ENCODE assay signal across 8 mouse cellular contexts in the genomic region with DNA sequence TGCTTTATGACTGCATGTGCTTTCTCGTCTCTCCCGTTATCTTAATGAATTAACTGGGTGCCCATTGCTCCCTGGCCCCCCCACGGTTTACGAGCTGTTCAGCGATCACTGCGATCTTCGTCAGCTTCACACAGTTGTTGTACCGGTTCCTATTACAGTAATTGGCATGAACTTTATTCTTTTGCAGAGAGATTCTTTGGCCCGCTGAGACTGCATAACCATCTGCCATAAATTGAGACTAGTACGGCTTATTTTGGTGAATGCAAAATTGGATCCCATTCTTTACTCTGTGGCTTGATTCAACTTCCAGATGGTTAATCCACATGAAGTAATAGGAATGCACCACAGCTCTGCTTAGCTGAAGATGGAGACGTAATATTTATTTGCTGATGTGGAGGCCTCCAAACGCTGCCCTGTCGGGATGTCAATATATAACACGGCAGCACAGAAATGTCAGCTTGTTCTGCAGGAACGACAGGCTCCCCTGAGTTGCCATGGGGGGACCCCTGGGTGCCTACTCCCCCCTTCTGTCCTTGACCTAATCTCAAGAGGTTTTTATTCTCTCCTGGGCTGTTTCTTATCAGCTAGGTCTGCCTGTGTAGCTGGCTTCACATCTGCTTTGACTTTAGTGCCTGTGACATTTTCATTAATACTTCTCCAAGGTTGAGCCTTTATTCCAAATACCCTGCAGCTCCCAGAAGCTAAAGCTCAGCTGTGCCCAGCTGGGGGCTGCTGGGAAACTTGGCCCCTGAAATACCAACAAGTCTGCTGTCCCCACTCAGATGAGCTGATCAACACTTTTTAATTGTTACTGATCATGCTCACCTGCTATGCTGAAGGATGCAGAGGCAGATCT. TPM values are rescaled to one million over a fixed set of nuclear protein-coding genes. Genes with fewer than 3 reads are reported as not detected.
DNase-seq lines count a peak whose midpoint lies in the region; ATAC-seq and TF ChIP-seq lines count a peak whose summit lies in the region.

No protein-coding gene starts in this region.

- H3K27me3 ChIP-seq in hindbrain, embryonic 11.5 days (ENCODE audit: control insufficient read depth, insufficient read depth, low read length), result no peaks in the 10 kb centered on the region
- no peaks in the 10 kb centered on the region for H3K27me3 ChIP-seq in limb, embryonic 14.5 days (ENCODE audit: control insufficient read depth, insufficient read depth, low read length)

- intact Hi-C loops in gastrocnemius, adult 2 months (cut with DNase I), result no loop called here

- no peak overlapping the region for H3K9ac ChIP-seq in hindbrain, embryonic 11.5 days (ENCODE audit: low read depth, low read length)
- H3K9ac ChIP-seq in limb, embryonic 14.5 days (ENCODE audit: low read depth, low read length, severe bottlenecking), result no peak overlapping the region

- H3K36me3 ChIP-seq in hindbrain, embryonic 11.5 days (ENCODE audit: control insufficient read depth, insufficient read depth, low read length), result no peaks in the 10 kb centered on the region
- H3K36me3 ChIP-seq in limb, embryonic 14.5 days (ENCODE audit: control insufficient read depth, insufficient read depth, low read length), result 0 out of 2 replicates have a peak, but pooled peaks cover 2% of the 10 kb centered on the region

- 0 out of 2 replicates have a peak, but pooled peaks have one; percentile 1 for ATAC-seq in hindbrain, embryonic 11.5 days (ENCODE audit: low FRiP score)
- peak; percentile 42 for ATAC-seq in limb, embryonic 14.5 days (ENCODE audit: low FRiP score, low read depth)
- no peak for ATAC-seq in erythroblast, adult 5-6 weeks (replicated peaks; ENCODE audit: low FRiP score, poor library complexity, severe bottlenecking)

- H3K4me3 ChIP-seq in gastrocnemius, adult 2 months, result peak overlapping the region; percentile 48
- H3K4me3 ChIP-seq in hindbrain, embryonic 11.5 days (ENCODE audit: low read depth, low read length), result no peak overlapping the region
- H3K4me3 ChIP-seq in limb, embryonic 14.5 days (replicated peaks; ENCODE audit: low read length), result peak overlapping the region; percentile 9; the same call in 1 of the 2 replicates

- H3K4me2 ChIP-seq in hindbrain, embryonic 11.5 days (replicated peaks; ENCODE audit: low read depth, low read length), result peak overlapping the region; percentile 31
- peak overlapping the region; percentile 42 for H3K4me2 ChIP-seq in limb, embryonic 14.5 days (replicated peaks; ENCODE audit: low read depth, low read length, severe bottlenecking)

- no peaks in the 10 kb centered on the region for H3K9me3 ChIP-seq in hindbrain, embryonic 11.5 days (ENCODE audit: control insufficient read depth, low read length)
- H3K9me3 ChIP-seq in limb, embryonic 14.5 days (ENCODE audit: control insufficient read depth, low read length), result no peaks in the 10 kb centered on the region

- no peak for DNase-seq in gastrocnemius, adult 2 months
- DNase-seq in gastrocnemius, adult 8-10 months (ENCODE audit: low spot score in 2 of 2), result no peak
- DNase-seq in brain, embryonic 14.5 days (ENCODE audit: low read depth), result peak; percentile 83
- DNase-seq in hindbrain, embryonic 11.5 days (ENCODE audit: low spot score), result peak; percentile 18
- DNase-seq in limb, embryonic 14.5 days (ENCODE audit: low spot score), result peak; percentile 76
- no peak for DNase-seq in thymus, postnatal 36 days
- no peak for DNase-seq in c-Kit-positive CD71-positive TER-119-positive erythroid progenitor cells, embryonic 14.5 days (ENCODE audit: low spot score)

- WGBS in hindbrain, embryonic 11.5 days, result 25% methylated on average over 15 of the region's 15 CpGs
- 3% methylated on average over 15 of the region's 15 CpGs for WGBS in limb, embryonic 14.5 days

- no peak for TF ChIP-seq CTCF in gastrocnemius, adult 2 months (IDR thresholded peaks at IDR 0.05)
- no peak for TF ChIP-seq CTCF in brain, embryonic 14.5 days (IDR thresholded peaks at IDR 0.05; ENCODE audit: borderline replicate concordance, extremely low read depth, insufficient read depth, insufficient read length)

- H3K4me1 ChIP-seq in hindbrain, embryonic 11.5 days (replicated peaks; ENCODE audit: control insufficient read depth, insufficient read depth, low read length), result peaks cover 15% of the 10 kb centered on the region
- H3K4me1 ChIP-seq in limb, embryonic 14.5 days (ENCODE audit: control insufficient read depth, insufficient read depth, low read length), result peaks cover 54% of the 10 kb centered on the region

- TF ChIP-seq POLR2A in brain, embryonic 14.5 days (IDR thresholded peaks at IDR 0.05; ENCODE audit: borderline replicate concordance, extremely low read depth, insufficient read depth, insufficient read length, poor library complexity, severe bottlenecking), result no peak
- no peak for TF ChIP-seq POLR2A in limb, embryonic 14.5 days (IDR thresholded peaks at IDR 0.05; ENCODE audit: borderline replicate concordance, extremely low read depth, insufficient read depth, insufficient read length)

- peak overlapping the region; percentile 68 for H3K27ac ChIP-seq in gastrocnemius, adult 2 months
- 0 out of 2 replicates have a peak overlapping the region, but pooled peaks have one; percentile 73 for H3K27ac ChIP-seq in hindbrain, embryonic 11.5 days (ENCODE audit: low read depth, low read length)
- H3K27ac ChIP-seq in limb, embryonic 14.5 days (replicated peaks; ENCODE audit: low read depth, low read length), result peak overlapping the region; percentile 77

RNA-seq across cellular contexts. Expression of gene Mn1, which starts 22.7 kb away (rescaled TPM):
- 10 to 100 TPM; 43.9 to 85.9 TPM for total RNA-seq in gastrocnemius, adult 2 months (2021)
- 10 to 100 TPM; 28.0 to 63.4 (median 39.8) TPM for total RNA-seq in gastrocnemius, adult 8-10 months (2022)
- polyA plus RNA-seq in brain, embryonic 14.5 days (2012; rRNA removed), result 46.8 and 54.3 TPM in 2 replicates
- polyA plus RNA-seq in hindbrain, embryonic 11.5 days (2014; fragmentation: Nextera tagmentation; extraction: Ambion mirVana), result 41.9 and 42.5 TPM in 2 replicates
- 11.4 and 16.0 TPM in 2 replicates for polyA plus RNA-seq in limb, embryonic 14.5 days (2012; rRNA removed)
- 18.2 and 21.0 TPM in 2 replicates for polyA plus RNA-seq in limb, embryonic 14.5 days (2014; fragmentation: Nextera tagmentation; extraction: Ambion mirVana)
- total RNA-seq in erythroblast, adult 5-6 weeks (2015; ENCODE audit: low replicate concordance), result 0.21 TPM in 1 of 2 replicates, not detected in the other
- 0.14 TPM in 1 of 2 replicates, not detected in the other for total RNA-seq in erythroblast, adult 5-6 weeks (2017; ENCODE audit: low replicate concordance)

Comparison
In these comparisons a context has a peak if more than half of its experiments do, and no peak if none do; other contexts are left out.
1. DNase-seq: peak in brain, embryonic 14.5 days (single experiment), hindbrain, embryonic 11.5 days (single experiment) and limb, embryonic 14.5 days (single experiment); none in gastrocnemius, adult 2 months (single experiment), gastrocnemius, adult 8-10 months (0 of 2), thymus, postnatal 36 days (0 of 2) and c-Kit-positive CD71-positive TER-119-positive erythroid progenitor cells, embryonic 14.5 days (single experiment).
2. RNA of gene Mn1, which starts 22.7 kb away (total RNA-seq): 43.9 to 85.9 TPM in gastrocnemius, adult 2 months and 28.0 to 63.4 TPM in gastrocnemius, adult 8-10 months; 0.14 to 0.21 TPM in erythroblast, adult 5-6 weeks; every median in the first group is over 10 times any median in the second.
3. Peak in every context shown above with its lines, with median percentiles within 50 percentile points of each other: H3K27ac ChIP-seq.